Mouse (Mus musculus): Measurements from ENCODE around the gene Nbas.
A peak's percentile ranks its signal among the peaks of the same experiment; 100 is the strongest.

The Nbas gene

GRCm38 (mm10) chr12:13563646-13564289 lies 294.8 kb downstream of the Nbas start:
- peak; percentile 11 for DNase-seq

DNA sequence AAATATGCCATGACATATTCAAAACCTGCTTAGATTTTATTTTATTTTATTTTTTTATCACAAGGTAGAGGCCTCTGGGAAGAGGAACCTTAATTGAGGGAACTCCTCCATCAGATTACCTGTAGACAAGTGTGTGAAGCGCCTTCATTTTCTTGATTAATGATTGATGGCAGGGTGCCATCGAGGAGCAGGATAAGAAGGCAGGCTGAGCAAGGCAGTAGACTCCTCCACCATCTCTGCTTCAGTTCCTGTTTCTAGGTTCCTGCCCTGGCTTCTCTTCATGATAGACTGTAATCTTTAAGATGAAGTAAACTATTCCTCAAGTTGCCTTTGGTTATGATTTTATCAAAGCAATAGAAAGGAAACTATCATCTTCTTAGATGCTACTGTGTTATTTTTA lies 295.4 kb downstream of the Nbas start:
- DNase-seq: no peak

- peak; percentile 73 for DNase-seq
Observed at GRCm38 (mm10) chr12:13566421-13566820, 297.5 kb downstream of the Nbas start.

- DNase-seq: peak; percentile 78
Observed at GRCm38 (mm10) chr12:13575158-13575557, 306.2 kb downstream of the Nbas start.

GRCm38 (mm10) chr12:13575605-13576600 lies 307.0 kb downstream of the Nbas start:
- DNase-seq: peak; percentile 55

DNA sequence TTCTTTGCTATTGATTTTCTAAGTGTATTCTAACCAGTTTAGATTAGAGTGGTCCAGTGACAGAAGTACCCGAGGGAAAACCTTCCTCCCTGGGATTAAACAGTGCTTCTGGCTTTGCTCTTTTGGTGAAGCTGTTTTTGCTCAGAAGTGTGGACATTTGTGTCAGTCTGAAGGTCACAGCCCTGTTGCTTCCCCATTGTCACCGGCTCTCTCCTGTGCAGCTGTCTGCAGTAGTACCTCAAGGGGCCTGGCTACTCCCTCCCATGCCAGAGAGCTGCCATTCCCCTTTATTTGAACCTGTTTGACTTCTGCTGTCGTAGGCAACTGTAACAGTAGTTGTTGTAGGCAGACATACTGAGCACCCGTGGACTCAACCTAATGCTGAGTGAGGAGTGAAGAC lies 307.8 kb downstream of the Nbas start:
- DNase-seq: peak; percentile 51

GRCm38 (mm10) chr12:13580796-13581195 lies 311.9 kb downstream of the Nbas start:
- peak; percentile 55 for DNase-seq

- DNase-seq: peak; percentile 78
Observed at GRCm38 (mm10) chr12:13583386-13583785, 314.5 kb downstream of the Nbas start.

- peak; percentile 30 for DNase-seq
Observed at GRCm38 (mm10) chr12:13585527-13586156, 316.7 kb downstream of the Nbas start.

DNA sequence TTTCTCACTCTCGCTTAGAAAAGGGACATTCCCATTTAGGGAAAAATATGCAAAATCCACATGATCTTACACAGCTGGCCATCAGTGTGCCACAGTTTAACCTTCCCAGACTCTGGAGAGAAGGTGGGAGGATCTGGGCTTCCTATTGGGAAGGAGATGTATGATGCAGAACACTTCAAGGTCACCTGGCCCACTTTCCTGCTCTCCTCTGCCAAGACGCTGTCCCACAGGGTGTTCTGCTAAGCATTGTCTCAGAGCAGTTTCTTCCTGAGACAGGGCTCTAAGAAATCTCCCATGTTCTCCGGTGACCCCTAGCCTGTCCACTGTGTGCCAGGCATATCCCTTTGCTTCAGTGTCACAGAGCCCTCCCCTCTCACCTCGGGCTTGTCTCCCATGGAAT lies 318.7 kb downstream of the Nbas start:
- peak; percentile 35 for DNase-seq

- DNase-seq: peak; percentile 82
Observed at GRCm38 (mm10) chr12:13589021-13589420, 320.1 kb downstream of the Nbas start.

DNA sequence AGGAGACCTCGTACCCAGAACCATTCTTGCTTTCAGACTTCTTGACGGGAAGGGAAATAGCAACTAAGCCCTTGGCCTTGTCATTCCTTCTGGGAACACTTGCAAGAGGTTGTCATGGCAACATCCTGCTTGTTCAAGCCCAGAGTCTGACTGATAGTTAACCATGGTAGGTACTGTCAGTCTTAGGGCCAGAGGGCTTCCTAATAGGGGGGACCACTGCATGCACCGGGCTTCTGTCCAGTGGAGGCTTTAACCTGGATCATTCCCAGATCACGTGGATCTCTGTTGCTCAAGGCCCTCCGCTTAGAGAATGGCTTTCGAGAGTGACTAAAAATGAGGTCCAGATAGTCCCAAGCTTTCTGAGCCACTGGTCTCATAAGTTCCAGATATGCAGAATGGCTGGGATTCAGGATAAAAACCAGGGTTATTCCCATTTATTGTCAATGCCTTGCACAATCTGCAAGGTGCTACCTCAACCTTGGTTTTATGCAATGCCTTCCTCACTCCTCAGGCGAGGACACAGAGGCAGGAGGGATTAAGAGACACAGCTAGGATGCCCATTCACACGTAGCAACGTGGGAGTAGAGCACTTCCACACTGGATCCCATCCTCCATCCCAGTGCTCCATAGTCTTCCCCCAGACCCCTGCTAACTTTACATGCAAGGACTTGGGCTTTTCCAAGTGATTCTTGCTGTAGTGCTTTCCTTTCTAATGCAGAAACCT lies 326.0 kb downstream of the Nbas start:
- DNase-seq: peak; percentile 89

GRCm38 (mm10) chr12:13597026-13597425 lies 328.1 kb downstream of the Nbas start:
- peak; percentile 53 for DNase-seq

DNA sequence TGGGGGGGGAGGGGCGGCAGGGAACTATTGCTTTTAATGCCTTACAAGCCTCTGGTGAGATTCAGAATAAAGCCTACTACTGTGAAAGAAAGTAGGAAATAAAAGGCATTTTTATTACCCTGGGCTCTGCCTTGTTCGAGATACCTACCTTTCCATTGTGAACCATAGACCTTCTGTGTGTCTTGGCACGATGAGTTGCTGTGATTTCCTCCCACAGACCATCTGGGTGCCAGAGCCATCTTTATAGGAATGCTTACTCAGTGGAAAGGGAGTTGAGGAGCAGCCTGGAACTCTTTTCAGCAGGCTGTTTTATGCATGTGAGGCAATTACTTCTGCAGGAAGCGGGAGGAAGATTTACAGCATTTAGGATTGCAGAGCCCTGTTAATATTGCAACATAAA lies 329.6 kb downstream of the Nbas start:
- DNase-seq: no peak

DNA sequence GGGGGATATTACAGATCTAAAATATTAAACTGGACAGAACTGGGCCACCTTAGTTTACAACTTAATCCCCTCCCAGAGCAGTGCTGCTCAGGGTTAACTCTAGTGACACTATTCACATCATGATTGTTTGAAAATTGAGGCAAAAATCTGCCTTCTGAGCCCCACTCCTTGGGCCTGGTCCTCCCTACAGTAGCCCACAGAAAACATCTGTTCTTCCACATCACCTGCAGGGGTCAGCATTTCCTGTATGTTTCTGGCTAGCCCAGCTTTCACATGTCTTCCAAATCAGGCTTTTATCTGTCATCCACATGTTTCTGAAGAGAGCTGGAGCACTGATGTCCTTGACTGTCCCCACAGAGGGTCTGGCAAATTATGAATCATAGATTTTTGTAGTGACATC lies 333.5 kb downstream of the Nbas start:
- peak; percentile 33 for DNase-seq

DNA sequence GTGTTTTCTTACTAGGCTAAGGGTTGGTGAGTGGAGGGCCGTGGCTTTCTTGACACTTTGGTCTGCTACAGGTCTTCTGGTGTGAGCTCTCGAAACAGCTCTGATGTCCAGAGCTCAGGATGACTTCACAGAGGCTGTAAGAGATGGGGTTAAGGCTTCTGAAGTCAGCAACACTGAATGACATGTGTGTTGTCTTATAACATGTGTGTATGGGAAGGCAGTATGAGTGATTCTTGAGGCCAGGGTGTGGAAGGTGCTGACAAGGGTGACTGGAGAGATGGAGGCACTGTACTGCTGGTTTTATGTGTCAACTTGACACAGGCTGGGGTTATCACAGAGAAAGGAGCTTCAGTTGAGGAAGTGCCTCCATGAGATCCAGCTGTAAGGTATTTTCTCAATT lies 338.1 kb downstream of the Nbas start:
- peak; percentile 58 for DNase-seq

GRCm38 (mm10) chr12:13609027-13609426 lies 340.1 kb downstream of the Nbas start:
- DNase-seq: peak; percentile 74

- DNase-seq: no peak
Observed at GRCm38 (mm10) chr12:13613041-13613440, 344.1 kb downstream of the Nbas start.

GRCm38 (mm10) chr12:13615661-13616060 lies 346.7 kb downstream of the Nbas start:
- peak; percentile 2 for DNase-seq

GRCm38 (mm10) chr12:13622150-13622822 lies 353.4 kb downstream of the Nbas start:
- DNase-seq: peak; percentile 65

GRCm38 (mm10) chr12:13626803-13627706 lies 358.1 kb downstream of the Nbas start:
- DNase-seq: peak; percentile 79

All from heart, adult 11 months (tissue).